Mouse (Mus musculus) ES-Bruce4 (cell line): Measurements from ENCODE around the gene Kbtbd6. TPM values are rescaled to one million over a fixed set of nuclear protein-coding genes. Genes with fewer than 3 reads are reported as not detected.

ENCODE experiments used
- H3K27ac ChIP-seq: 2 replicates; pipeline ENCODE4 v1.5.1; 2012; ENCODE audit warnings: low read length, inconsistent platforms; ENCODE audit not compliant: insufficient read depth
- H3K27me3 ChIP-seq: 2 replicates; pipeline ENCODE4 v1.6.1; 2012; ENCODE audit warnings: mild to moderate bottlenecking, low read length, inconsistent platforms; ENCODE audit not compliant: control insufficient read depth, poor library complexity, insufficient read depth, severe bottlenecking
- H3K36me3 ChIP-seq: 2 replicates; pipeline ENCODE4 v1.6.1; 2012; ENCODE audit warnings: inconsistent platforms, mild to moderate bottlenecking, low read length, moderate library complexity; ENCODE audit not compliant: control insufficient read depth, poor library complexity, insufficient read depth, severe bottlenecking
- H3K4me1 ChIP-seq: one replicate; pipeline ENCODE4 v1.8.1; 2011; ENCODE audit warnings: low read length; ENCODE audit not compliant: control insufficient read depth, insufficient read depth
- H3K4me3 ChIP-seq: 2 replicates; pipeline ENCODE4 v1.5.1; 2011; ENCODE audit warnings: low read depth, mild to moderate bottlenecking, low read length
- H3K9ac ChIP-seq: 2 replicates; pipeline ENCODE4 v1.6.1; 2012; ENCODE audit warnings: low read depth, mild to moderate bottlenecking, inconsistent platforms; ENCODE audit not compliant: poor library complexity, severe bottlenecking
- H3K9me3 ChIP-seq: replicated peaks from 2 replicates; pipeline ENCODE4 v1.6.1; 2012; ENCODE audit warnings: mild to moderate bottlenecking, low read length, inconsistent platforms; ENCODE audit not compliant: control insufficient read depth, poor library complexity, insufficient read depth, severe bottlenecking
- CTCF ChIP-seq: IDR thresholded peaks from one replicate; pipeline ENCODE4 v1.8.1; 2011; ENCODE audit warnings: low read depth, low read length
- EP300 ChIP-seq: IDR thresholded peaks from 2 replicates; pipeline ENCODE4 v1.6.1; 2011; ENCODE audit warnings: low read depth, low read length; ENCODE audit not compliant: insufficient read depth
- POLR2A ChIP-seq: IDR thresholded peaks from one replicate; pipeline ENCODE4 v1.8.1; 2011; ENCODE audit warnings: low read length; ENCODE audit not compliant: insufficient read depth
- polyA plus RNA-seq: library from polyadenylated mRNA; stranded (reverse); fragments of >200 nt; gene quantifications from 2 replicates; pipeline ENCODE4 v1.2.4, GENCODE M21; 2011; ENCODE audit warnings: low read depth; ENCODE audit not compliant: missing spikeins, insufficient read depth, insufficient read length

Gene Kbtbd6
- polyA plus RNA-seq, 1 experiment: 1.7 TPM

- Histone ChIP-seq H3K4me1 (no peaks in the 10 kb centered on the region), H3K9me3 (no peaks in the 10 kb centered on the region), H3K27ac (no peak overlapping the region), H3K27me3 (no peaks in the 10 kb centered on the region), H3K9ac (no peak overlapping the region), H3K4me3 (no peak overlapping the region), H3K36me3 (no peaks in the 10 kb centered on the region)
- TF ChIP-seq CTCF (no peak), EP300 (no peak), POLR2A (no peak)
These were observed 42.7 kb downstream of the Kbtbd6 start for GRCm38 (mm10) chr14:79494349-79494748.

GRCm38 (mm10) chr14:79499326-79499725 lies 47.7 kb downstream of the Kbtbd6 start:
- no peaks in the 10 kb centered on the region for H3K4me1 ChIP-seq
- no peak for TF ChIP-seq CTCF
- no peak for TF ChIP-seq POLR2A
- TF ChIP-seq EP300: no peak
- H3K9me3 ChIP-seq: no peaks in the 10 kb centered on the region
- H3K27ac ChIP-seq: no peak overlapping the region
- no peak overlapping the region for H3K9ac ChIP-seq
- no peaks in the 10 kb centered on the region for H3K27me3 ChIP-seq
- H3K4me3 ChIP-seq: no peak overlapping the region
- H3K36me3 ChIP-seq: no peaks in the 10 kb centered on the region

- Histone ChIP-seq H3K36me3 (no peaks in the 10 kb centered on the region), H3K27ac (no peak overlapping the region), H3K9me3 (no peaks in the 10 kb centered on the region), H3K4me3 (no peak overlapping the region), H3K9ac (no peak overlapping the region), H3K4me1 (no peaks in the 10 kb centered on the region), H3K27me3 (no peaks in the 10 kb centered on the region)
- TF ChIP-seq POLR2A (no peak), EP300 (no peak), CTCF (no peak)
These were observed 49.1 kb downstream of the Kbtbd6 start for GRCm38 (mm10) chr14:79500756-79501155.

- H3K27me3 ChIP-seq: no peaks in the 10 kb centered on the region
- H3K36me3 ChIP-seq: no peaks in the 10 kb centered on the region
- no peaks in the 10 kb centered on the region for H3K9me3 ChIP-seq
- H3K4me3 ChIP-seq: no peak overlapping the region
- H3K27ac ChIP-seq: no peak overlapping the region
- TF ChIP-seq CTCF: no peak
- no peak for TF ChIP-seq POLR2A
- no peak for TF ChIP-seq EP300
- no peaks in the 10 kb centered on the region for H3K4me1 ChIP-seq
- no peak overlapping the region for H3K9ac ChIP-seq
These were observed 51.9 kb downstream of the Kbtbd6 start for GRCm38 (mm10) chr14:79503371-79504075.

Other genes starting within 250 kb of the Kbtbd6 start
- gene Zfp957, start 204.5 kb upstream of the Kbtbd6 start, polyA plus RNA-seq: not detected in 2 replicates
- gene Rgcc, start 150.2 kb upstream of the Kbtbd6 start, polyA plus RNA-seq: 15.1 and 17.9 TPM in 2 replicates
- gene Naa16, start 61.1 kb upstream of the Kbtbd6 start, polyA plus RNA-seq: 98.0 and 103 TPM in 2 replicates
- gene Mtrf1, start 54.1 kb upstream of the Kbtbd6 start, polyA plus RNA-seq: 9.3 and 11.0 TPM in 2 replicates
- 7.2 and 8.7 TPM in 2 replicates for gene Kbtbd7, start 25.3 kb upstream of the Kbtbd6 start, polyA plus RNA-seq
- gene Elf1, start 29.4 kb downstream of the Kbtbd6 start, polyA plus RNA-seq: 18.1 and 20.4 TPM in 2 replicates
- gene Wbp4, start 29.7 kb downstream of the Kbtbd6 start, polyA plus RNA-seq: 38.7 and 42.9 TPM in 2 replicates
- 256 and 265 TPM in 2 replicates for gene Sugt1, start 135.9 kb downstream of the Kbtbd6 start, polyA plus RNA-seq
- gene Cnmd, start 210.3 kb downstream of the Kbtbd6 start, polyA plus RNA-seq: not detected in 2 replicates